Mouse (Mus musculus) hindbrain, embryonic 14.5 days (tissue): ENCODE measurements around the gene Adarb2. TPM values are rescaled to one million over a fixed set of nuclear protein-coding genes. Genes with fewer than 3 reads are reported as not detected.

Experiments
- ATAC-seq: fragments of 200-750 bp; cut with Nextera tagmentation; 2 replicates; pipeline ENCODE4 v1.8.0; 2017; ENCODE audit warnings: moderate number of reproducible peaks, mild to moderate bottlenecking, moderate TSS enrichment, moderate library complexity; ENCODE audit not compliant: low FRiP score
- DNase-seq: peaks from one replicate; pipeline ENCODE4 v3.0.0-alpha.2; 2015; ENCODE audit warnings: low spot score
- H3K27ac ChIP-seq: fragments of 300-500 bp; sonication (generic); 2 replicates; pipeline ENCODE4 v1.5.1; 2014; ENCODE audit warnings: mild to moderate bottlenecking, moderate library complexity
- H3K27me3 ChIP-seq: fragments of 300-500 bp; sonication (generic); 2 replicates; pipeline ENCODE4 v1.6.1; 2014; ENCODE audit warnings: mild to moderate bottlenecking, low read length, mixed read lengths; ENCODE audit not compliant: control insufficient read depth, insufficient read depth
- H3K36me3 ChIP-seq: fragments of 300-500 bp; sonication (generic); replicated peaks from 2 replicates; pipeline ENCODE4 v1.6.1; 2014; ENCODE audit not compliant: control insufficient read depth, insufficient read depth
- H3K4me1 ChIP-seq: fragments of 300-500 bp; sonication (generic); replicated peaks from 2 replicates; pipeline ENCODE4 v1.6.1; 2014; ENCODE audit warnings: antibody characterized with exemption, low read length, mixed read lengths; ENCODE audit not compliant: control insufficient read depth, insufficient read depth
- H3K4me2 ChIP-seq: fragments of 300-500 bp; sonication (generic); replicated peaks from 2 replicates; pipeline ENCODE4 v1.6.1; 2014; ENCODE audit warnings: mild to moderate bottlenecking, moderate library complexity
- H3K4me3 ChIP-seq: fragments of 300-500 bp; sonication (generic); replicated peaks from 2 replicates; pipeline ENCODE4 v1.5.1; 2014; ENCODE audit warnings: mild to moderate bottlenecking, low read length
- H3K9ac ChIP-seq: fragments of 300-500 bp; sonication (generic); 2 replicates; pipeline ENCODE4 v1.6.1; 2014
- H3K9me3 ChIP-seq: fragments of 300-500 bp; sonication (generic); 2 replicates; pipeline ENCODE4 v1.6.1; 2016; ENCODE audit warnings: low read length; ENCODE audit not compliant: control insufficient read depth
- WGBS: fragments of 180-500 bp; shearing (Covaris S2); extraction: QIAGEN DNeasy Blood & Tissue Kit; methylation state at CpG from one replicate; pipeline ENCODE4 v1.1.7; 2014; 5-methylcytosine and 5-hydroxymethylcytosine counted together
- polyA plus RNA-seq: library from polyadenylated mRNA; unstranded; fragments of >200 nt; fragmentation: Nextera tagmentation; extraction: Ambion mirVana; gene quantifications from 2 replicates; pipeline ENCODE4 v1.2.1, GENCODE M21; 2014

The Adarb2 gene
- polyA plus RNA-seq, 1 experiment from 2014 or later, result 27.5 TPM

DNA sequence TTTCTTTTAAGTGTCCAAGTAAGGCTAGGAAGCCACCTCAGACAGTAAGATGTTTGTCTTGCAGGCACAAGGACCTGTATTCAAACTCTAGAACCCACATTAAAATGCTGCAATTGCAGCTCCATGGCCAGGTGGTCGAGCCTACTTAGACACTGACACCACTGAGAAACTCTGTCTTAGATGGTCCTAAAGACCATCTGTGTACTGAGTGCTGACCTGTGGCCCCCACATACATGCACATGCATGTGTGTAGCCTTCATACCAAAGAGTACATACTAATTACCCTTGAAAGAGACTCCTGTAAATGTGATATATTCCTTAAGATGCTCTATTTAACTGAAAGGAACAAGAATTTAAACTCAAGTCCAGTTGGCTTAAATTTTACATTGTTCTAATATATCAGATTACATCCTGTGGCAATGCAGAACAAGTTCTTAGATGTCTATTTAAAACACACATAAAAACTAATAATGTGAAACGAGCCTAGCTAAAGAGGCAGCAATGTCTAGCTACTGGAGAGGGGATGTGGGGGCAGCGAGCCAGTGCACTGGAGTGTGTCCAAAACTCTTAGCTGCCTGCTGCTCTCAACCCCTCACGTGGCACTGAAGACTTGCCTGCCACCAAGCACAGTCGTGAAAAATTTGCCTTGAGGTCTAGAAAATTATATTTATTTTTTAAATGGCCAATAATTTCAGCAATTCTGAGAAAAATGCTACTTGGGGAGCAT lies 534.6 kb downstream of the Adarb2 start:
- H3K4me2 ChIP-seq, result no peak overlapping the region
- H3K9ac ChIP-seq, result no peak overlapping the region
- H3K36me3 ChIP-seq, result no peaks in the 10 kb centered on the region
- no peak for DNase-seq
- H3K4me1 ChIP-seq, result no peaks in the 10 kb centered on the region
- WGBS, result 60% methylated on average over 5 of the region's 5 CpGs
- no peaks in the 10 kb centered on the region for H3K9me3 ChIP-seq
- H3K27me3 ChIP-seq, result no peaks in the 10 kb centered on the region
- no peak overlapping the region for H3K4me3 ChIP-seq
- H3K27ac ChIP-seq, result no peak overlapping the region
- ATAC-seq, result no peak

DNA sequence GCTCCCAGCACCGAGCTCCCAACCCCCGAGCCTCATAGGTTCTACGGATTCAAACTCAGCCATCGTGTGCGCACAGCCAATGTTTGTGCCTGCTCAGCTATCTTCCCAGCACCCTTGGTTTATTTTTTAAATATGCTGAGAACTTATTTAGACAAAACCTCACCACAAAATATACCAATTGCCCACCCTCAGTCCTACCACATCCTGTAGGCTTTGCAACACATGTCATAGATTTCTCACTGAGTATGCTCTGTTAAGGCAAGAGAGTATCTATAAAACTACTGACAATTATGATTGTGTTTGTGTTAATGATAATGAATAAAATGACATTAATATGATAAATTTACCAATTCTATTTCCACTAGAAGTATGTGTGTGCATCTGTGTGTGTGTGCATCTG lies 540.1 kb downstream of the Adarb2 start:
- no peak overlapping the region for H3K27ac ChIP-seq
- H3K27me3 ChIP-seq, result no peaks in the 10 kb centered on the region
- DNase-seq (no peak), ATAC-seq (no peak)
- H3K36me3 ChIP-seq, result no peaks in the 10 kb centered on the region
- H3K4me2 ChIP-seq, result no peak overlapping the region
- WGBS, result 95% methylated on average over 5 of the region's 5 CpGs
- no peak overlapping the region for H3K4me3 ChIP-seq
- H3K9me3 ChIP-seq, result no peaks in the 10 kb centered on the region
- H3K4me1 ChIP-seq, result no peaks in the 10 kb centered on the region
- no peak overlapping the region for H3K9ac ChIP-seq

DNA sequence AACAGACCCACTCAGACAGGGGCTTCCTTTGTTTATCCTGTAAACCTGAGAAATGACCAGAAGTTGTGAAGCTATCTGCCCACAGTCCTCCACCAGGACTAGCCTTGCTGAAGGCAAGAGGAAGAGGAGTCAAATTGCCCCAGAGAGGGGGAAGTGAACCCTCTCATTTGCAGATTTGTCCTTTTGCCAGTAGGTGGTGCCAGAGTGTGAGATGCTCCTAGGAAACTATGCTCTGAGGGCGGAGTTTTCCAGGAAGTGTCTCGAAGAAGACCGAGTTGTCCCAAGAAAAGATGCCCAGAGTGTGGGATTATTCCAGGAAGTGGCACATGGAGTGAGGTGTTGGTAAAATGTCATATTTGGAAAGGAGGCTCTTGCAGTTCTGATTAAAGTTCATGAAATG lies 541.9 kb downstream of the Adarb2 start:
- Histone ChIP-seq H3K4me3 (no peak overlapping the region), H3K4me1 (no peaks in the 10 kb centered on the region), H3K4me2 (no peak overlapping the region), H3K36me3 (no peaks in the 10 kb centered on the region), H3K27me3 (no peaks in the 10 kb centered on the region), H3K27ac (no peak overlapping the region), H3K9ac (no peak overlapping the region), H3K9me3 (no peaks in the 10 kb centered on the region)
- 58% methylated on average over 3 of the region's 3 CpGs for WGBS
- DNase-seq (no peak), ATAC-seq (no peak)

DNA sequence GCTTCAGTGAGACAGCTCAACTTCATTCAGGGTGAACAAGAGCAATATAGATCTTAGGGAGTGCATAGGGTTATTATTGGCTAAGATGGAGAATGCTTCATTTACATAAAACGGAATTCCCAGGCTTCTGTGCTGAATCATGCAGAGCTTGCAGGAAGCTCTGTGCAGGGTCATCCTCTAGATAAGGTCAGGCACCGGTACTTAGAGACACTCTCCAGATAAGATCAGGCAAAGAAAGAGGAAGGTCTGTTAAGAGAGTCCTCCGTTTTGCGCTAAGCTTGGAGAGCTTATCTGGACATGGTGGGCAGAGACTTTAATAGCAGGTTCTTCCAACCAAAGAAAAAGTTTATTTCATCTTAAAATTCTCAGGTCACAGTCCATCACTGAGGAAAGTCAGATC lies 542.9 kb downstream of the Adarb2 start:
- Histone ChIP-seq H3K9me3 (no peaks in the 10 kb centered on the region), H3K27ac (no peak overlapping the region), H3K4me1 (no peaks in the 10 kb centered on the region), H3K27me3 (no peaks in the 10 kb centered on the region), H3K4me2 (no peak overlapping the region), H3K4me3 (no peak overlapping the region), H3K9ac (no peak overlapping the region), H3K36me3 (no peaks in the 10 kb centered on the region)
- 77% methylated on average over 4 of the region's 4 CpGs for WGBS
- no peak for DNase-seq
- ATAC-seq, result no peak

DNA sequence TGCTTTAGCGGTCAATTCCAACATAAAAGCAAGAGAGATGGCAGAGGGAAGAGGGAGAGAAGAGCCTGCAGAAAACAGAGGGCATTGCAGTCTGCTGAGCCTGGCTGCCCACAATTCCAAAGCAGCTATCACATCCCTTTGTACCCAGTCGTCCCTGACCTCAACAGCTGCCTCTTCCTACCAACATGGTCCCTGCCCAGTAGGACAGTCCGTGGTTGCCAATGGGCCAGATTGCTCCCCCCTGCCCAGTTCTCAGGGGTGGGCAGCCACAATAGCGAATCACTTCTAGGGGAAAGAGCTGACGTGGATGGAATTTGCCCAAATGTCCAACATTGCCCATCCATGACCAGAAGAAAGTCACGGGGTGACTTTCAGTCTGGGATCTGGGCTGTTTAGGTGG lies 546.8 kb downstream of the Adarb2 start:
- DNase-seq (no peak), ATAC-seq (no peak)
- H3K9ac ChIP-seq, result no peak overlapping the region

DNA sequence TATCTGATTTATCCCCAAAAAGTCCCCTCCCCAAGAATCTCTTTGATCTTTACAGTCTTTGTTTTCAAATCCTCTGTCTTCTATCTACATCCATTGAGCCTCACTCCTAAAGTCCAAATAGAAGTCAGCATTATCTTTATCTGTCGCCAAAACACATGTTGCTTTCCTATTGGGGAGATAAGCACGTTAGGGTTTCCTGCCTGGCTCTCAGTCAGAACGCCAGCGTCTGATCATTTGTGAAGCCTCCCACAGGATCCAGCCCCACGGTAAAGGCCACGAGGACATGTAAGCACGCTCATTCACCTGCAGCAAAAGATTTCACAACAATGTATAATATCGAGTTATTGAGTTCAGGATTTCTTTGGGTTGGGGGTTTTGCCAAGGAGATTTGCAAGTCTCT lies 558.3 kb downstream of the Adarb2 start:
- Histone ChIP-seq H3K27ac (no peak overlapping the region), H3K9me3 (no peaks in the 10 kb centered on the region), H3K4me3 (no peak overlapping the region), H3K4me1 (no peaks in the 10 kb centered on the region), H3K36me3 (no peaks in the 10 kb centered on the region), H3K9ac (no peak overlapping the region), H3K27me3 (no peaks in the 10 kb centered on the region), H3K4me2 (no peak overlapping the region)
- DNase-seq (no peak), ATAC-seq (no peak)
- 70% methylated on average over 8 of the region's 8 CpGs for WGBS

More for the DNA sequence above, 546.8 kb downstream of the Adarb2 start:
- Histone ChIP-seq H3K9me3 (no peaks in the 10 kb centered on the region), H3K36me3 (no peaks in the 10 kb centered on the region; the same call in 1 of the 2 replicates), H3K4me2 (no peak overlapping the region), H3K27me3 (no peaks in the 10 kb centered on the region), H3K4me1 (no peaks in the 10 kb centered on the region), H3K27ac (no peak overlapping the region), H3K4me3 (no peak overlapping the region)
- WGBS, result 83% methylated on average over 6 of the region's 6 CpGs

DNA sequence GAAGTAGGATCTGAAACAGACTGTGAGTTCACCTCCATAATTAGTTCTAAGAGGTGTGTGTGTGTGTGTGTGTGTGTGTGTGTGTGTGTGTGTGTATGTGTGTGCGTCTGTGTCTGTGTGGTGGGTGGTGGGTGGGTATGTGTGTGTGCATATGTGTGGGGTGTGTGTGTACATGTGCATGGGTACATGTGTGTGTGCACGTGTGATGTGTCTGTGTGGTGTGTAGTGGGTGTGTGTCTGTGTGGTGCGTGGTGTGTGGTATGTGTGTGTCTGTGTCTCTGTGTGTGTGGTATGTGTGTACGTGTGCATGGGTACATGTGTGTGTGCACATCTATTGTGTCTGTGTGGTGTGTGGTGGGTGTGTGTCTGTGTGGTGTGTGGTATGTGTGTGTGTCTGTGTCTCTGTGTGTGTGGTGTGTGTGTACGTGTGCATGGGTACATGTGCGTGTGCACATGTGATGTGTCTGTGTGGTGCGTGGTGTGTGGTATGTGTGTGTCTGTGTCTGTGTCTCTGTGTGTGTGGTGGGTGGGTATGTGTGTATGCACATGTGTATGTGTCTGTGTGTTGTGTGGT lies 567.1 kb downstream of the Adarb2 start:
- Histone ChIP-seq H3K27me3 (no peaks in the 10 kb centered on the region), H3K27ac (no peak overlapping the region), H3K36me3 (no peaks in the 10 kb centered on the region), H3K4me3 (no peak overlapping the region), H3K4me1 (no peaks in the 10 kb centered on the region), H3K9me3 (0 out of 2 replicates have a peak, but pooled peaks cover 4% of the 10 kb centered on the region), H3K9ac (no peak overlapping the region), H3K4me2 (no peak overlapping the region)
- no peak for DNase-seq
- peak; percentile 37; the same call in 1 of the 2 replicates for ATAC-seq
- 99% methylated on average over 7 of the region's 7 CpGs for WGBS

DNA sequence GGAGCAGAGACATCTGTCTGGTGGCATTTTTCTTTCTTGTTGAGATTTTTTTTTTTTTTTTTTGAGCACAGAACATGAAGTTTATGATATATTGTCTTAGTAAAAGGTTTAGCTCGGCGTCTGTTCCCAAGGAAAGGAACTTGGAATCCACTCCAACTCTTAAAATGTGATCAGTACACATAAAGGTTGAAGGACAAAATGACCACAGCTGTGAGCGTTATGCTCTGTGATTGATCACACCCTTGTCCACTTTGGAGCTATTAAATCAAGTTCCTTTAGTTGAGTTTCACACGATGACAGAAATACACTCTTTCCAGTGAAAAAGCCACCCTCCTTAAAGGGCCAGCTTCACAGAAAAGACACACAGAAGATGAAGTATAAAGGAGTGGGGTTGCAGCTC lies 568.0 kb downstream of the Adarb2 start:
- no peak for ATAC-seq
- Histone ChIP-seq H3K4me3 (no peak overlapping the region), H3K4me2 (no peak overlapping the region), H3K4me1 (no peaks in the 10 kb centered on the region), H3K9ac (no peak overlapping the region), H3K9me3 (0 out of 2 replicates have a peak, but pooled peaks cover 4% of the 10 kb centered on the region), H3K27ac (no peak overlapping the region), H3K36me3 (no peaks in the 10 kb centered on the region), H3K27me3 (no peaks in the 10 kb centered on the region)
- WGBS, result 71% methylated on average over 4 of the region's 4 CpGs
- no peak for DNase-seq

DNA sequence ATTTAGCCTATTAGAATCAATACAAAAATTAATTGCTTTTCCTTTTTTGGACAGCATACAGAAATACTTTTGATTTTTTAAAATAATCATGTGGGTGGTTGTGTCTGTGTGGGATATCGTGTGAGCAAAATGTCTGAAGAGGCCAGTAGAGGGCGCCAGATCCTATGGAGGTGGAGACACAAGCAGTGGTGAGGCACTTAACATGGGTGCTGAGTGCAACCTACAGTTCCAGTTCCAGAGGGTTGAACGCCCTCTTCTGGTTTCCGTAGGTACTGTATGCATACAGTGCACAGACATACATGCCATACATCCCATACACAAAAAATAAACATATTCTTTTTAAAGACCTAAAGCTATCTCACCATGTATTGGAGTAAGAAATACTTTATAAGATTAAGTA lies 577.8 kb downstream of the Adarb2 start:
- H3K9me3 ChIP-seq, result no peaks in the 10 kb centered on the region
- DNase-seq (no peak), ATAC-seq (no peak)
- 46% methylated on average over 4 of the region's 4 CpGs for WGBS
- H3K9ac ChIP-seq, result no peak overlapping the region
- H3K4me3 ChIP-seq, result no peak overlapping the region
- no peaks in the 10 kb centered on the region for H3K36me3 ChIP-seq
- H3K27ac ChIP-seq, result no peak overlapping the region
- H3K4me1 ChIP-seq, result 0 out of 2 replicates have a peak, but pooled peaks cover 6% of the 10 kb centered on the region
- no peaks in the 10 kb centered on the region for H3K27me3 ChIP-seq
- no peak overlapping the region for H3K4me2 ChIP-seq
